Mouse (Mus musculus) A20 (cell line): ENCODE results near the gene Olfr1279.
"Not testable (repeated sequence)": the region's sequence is repeated elsewhere in the genome, so short reads cannot be mapped to it uniquely, and the experiment has no call there.

Experiments
- DNase-seq: peaks from one replicate; pipeline ENCODE4 v3.0.0-alpha.2; 2011; ENCODE audit warnings: low read depth, low spot score

Gene Olfr1279

GRCm38 (mm10) chr2:111300374-111300773 is at the start of gene Olfr1279:
Gene Olfr1279, plus strand, starts transcription at chr2:111300635.
- no peak for DNase-seq

- DNase-seq = no peak
Measured at GRCm38 (mm10) chr2:111254216-111254615, 46.2 kb upstream of the Olfr1279 start, which contains the start of gene Olfr1276. Gene Olfr1276, plus strand, starts transcription at chr2:111254516.

GRCm38 (mm10) chr2:111274006-111274405 is 26.4 kb upstream of the Olfr1279 start, which contains the start of gene Olfr1277:
Gene Olfr1277, minus strand, starts transcription at chr2:111274106.
- no peak for DNase-seq

- no peak for DNase-seq
Measured at GRCm38 (mm10) chr2:111289836-111290235, 10.6 kb upstream of the Olfr1279 start, which contains the start of gene Olfr1278. Gene Olfr1278, plus strand, starts transcription at chr2:111290136.

GRCm38 (mm10) chr2:111298541-111298940 is 1.9 kb upstream of the Olfr1279 start:
- DNase-seq = no peak

- no peak for DNase-seq
Measured at GRCm38 (mm10) chr2:111313717-111314116, 13.3 kb downstream of the Olfr1279 start, which contains the start of gene Olfr1280. Gene Olfr1280, plus strand, starts transcription at chr2:111314017.

GRCm38 (mm10) chr2:111326220-111326619 is 25.8 kb downstream of the Olfr1279 start, which contains the start of gene Olfr1281:
Gene Olfr1281, plus strand, starts transcription at chr2:111326520.
- no peak for DNase-seq

- not testable (repeated sequence) for DNase-seq
Measured at GRCm38 (mm10) chr2:111333721-111334120, 33.3 kb downstream of the Olfr1279 start.

GRCm38 (mm10) chr2:111335976-111336375 is 35.5 kb downstream of the Olfr1279 start, which contains the start of gene Olfr1282:
Gene Olfr1282, minus strand, starts transcription at chr2:111336076.
- no peak for DNase-seq
